Mouse (Mus musculus): ENCODE data around the gene Paip2b.

GRCm38 (mm10) chr6:83830941-83831605, 468 bp downstream of the Paip2b start:
- TF ChIP-seq MAFK (IDR thresholded peaks at IDR 0.05; ENCODE audit: insufficient read depth, low read depth, low read length) (no peak), CHD2 (IDR thresholded peaks at IDR 0.05; ENCODE audit: low read depth, low read length) (no peak), HCFC1 (IDR thresholded peaks at IDR 0.05; ENCODE audit: borderline replicate concordance, insufficient read depth, low read length) (no peak)

All from ES-E14 (cell line).